Mouse (Mus musculus): ENCODE data around the gene Vill. TPM values are rescaled to one million over a fixed set of nuclear protein-coding genes. Genes with fewer than 3 reads are reported as not detected.

Gene Vill
- 3.3 and 3.6 TPM in 2 replicates for polyA plus RNA-seq (2015; fragmentation: Nextera tagmentation; extraction: Ambion mirVana)

GRCm38 (mm10) chr9:119052154-119052944, at the start of gene Vill:
TSS of gene Vill (plus strand) at chr9:119052778.
- no peaks in the 10 kb centered on the region for H3K9me3 ChIP-seq
- peaks cover 10% of the 10 kb centered on the region for H3K4me1 ChIP-seq (replicated peaks)
- no peaks in the 10 kb centered on the region for H3K36me3 ChIP-seq
- peak; percentile 47; the same call in 1 of the 2 replicates for ATAC-seq (ENCODE audit: low FRiP score, low read depth)
- H3K27me3 ChIP-seq: peaks cover 13% of the 10 kb centered on the region
- peak within 1 kb of the TSS; percentile 46 for H3K4me2 ChIP-seq
- H3K4me3 ChIP-seq: peak within 1 kb of the TSS; percentile 18
- WGBS: 23% methylated on average over 22 of the region's 22 CpGs
- H3K27ac ChIP-seq (replicated peaks): no peak within 1 kb of the TSS
- peak within 1 kb of the TSS; percentile 6; the same call in 1 of the 2 replicates for H3K9ac ChIP-seq

DNA sequence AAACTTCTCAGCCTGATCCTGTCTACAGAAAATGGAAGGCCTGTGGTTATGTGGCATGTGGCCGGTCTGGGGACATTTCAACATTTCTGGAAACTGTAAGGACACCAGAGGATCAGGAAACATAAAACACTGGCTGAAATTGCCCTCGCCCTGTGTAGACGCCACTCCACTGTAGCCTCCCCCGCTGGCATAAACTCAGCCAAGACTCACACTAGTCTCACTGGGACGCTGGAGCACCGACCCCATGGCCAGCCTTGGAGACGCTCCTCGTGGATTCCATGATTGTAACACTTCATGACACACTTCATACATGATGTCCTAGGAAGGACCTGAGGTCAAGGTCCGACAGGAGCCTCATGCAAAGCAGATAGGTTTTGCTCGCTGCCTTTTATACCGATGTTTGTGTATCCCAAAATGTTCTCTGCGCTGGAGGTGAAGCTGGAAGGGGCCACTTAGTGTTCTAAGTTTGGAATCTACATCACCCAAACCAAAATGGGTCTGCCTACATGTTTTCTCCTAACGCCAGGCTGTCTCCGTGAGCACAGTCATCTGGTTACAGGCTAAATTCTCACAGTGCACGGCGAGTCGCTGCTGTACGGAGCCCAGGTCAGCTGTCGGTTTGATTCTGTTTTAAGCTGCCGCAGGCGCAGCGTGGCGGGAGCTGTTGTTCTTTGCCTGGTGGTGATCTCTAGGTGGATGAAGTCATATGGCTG, 48.4 kb upstream of the Vill start:
- Histone ChIP-seq H3K27ac (replicated peaks) (no peak overlapping the region), H3K27me3 (no peaks in the 10 kb centered on the region), H3K4me2 (no peak overlapping the region), H3K9ac (no peak overlapping the region), H3K4me1 (replicated peaks) (peaks cover 14% of the 10 kb centered on the region), H3K4me3 (no peak overlapping the region), H3K36me3 (no peaks in the 10 kb centered on the region), H3K9me3 (no peaks in the 10 kb centered on the region)
- 89% methylated on average over 23 of the region's 23 CpGs for WGBS
- no peak for ATAC-seq (ENCODE audit: low FRiP score, low read depth)

GRCm38 (mm10) chr9:119004703-119005076, 47.9 kb upstream of the Vill start:
- no peaks in the 10 kb centered on the region for H3K27me3 ChIP-seq
- ATAC-seq (ENCODE audit: low FRiP score, low read depth): no peak
- 89% methylated on average over 16 of the region's 16 CpGs for WGBS
- H3K4me2 ChIP-seq: no peak overlapping the region
- H3K9me3 ChIP-seq: no peaks in the 10 kb centered on the region
- H3K4me3 ChIP-seq: no peak overlapping the region
- no peak overlapping the region for H3K9ac ChIP-seq
- H3K27ac ChIP-seq (replicated peaks): no peak overlapping the region
- no peaks in the 10 kb centered on the region for H3K36me3 ChIP-seq
- peaks cover 16% of the 10 kb centered on the region for H3K4me1 ChIP-seq (replicated peaks)

- Histone ChIP-seq H3K27me3 (no peaks in the 10 kb centered on the region), H3K4me1 (replicated peaks) (peaks cover 16% of the 10 kb centered on the region), H3K4me2 (no peak overlapping the region), H3K27ac (replicated peaks) (no peak overlapping the region), H3K36me3 (no peaks in the 10 kb centered on the region), H3K9ac (no peak overlapping the region), H3K4me3 (no peak overlapping the region), H3K9me3 (no peaks in the 10 kb centered on the region)
- 59% methylated on average over 15 of the region's 15 CpGs for whole genome bisulfite sequencing
- ATAC-seq (ENCODE audit: low FRiP score, low read depth): 0 out of 2 replicates have a peak, but pooled peaks have one; percentile 44
Observed at GRCm38 (mm10) chr9:119005303-119006029, 47.1 kb upstream of the Vill start.

GRCm38 (mm10) chr9:119007266-119007665, 45.3 kb upstream of the Vill start:
- Histone ChIP-seq H3K4me2 (no peak overlapping the region), H3K27ac (replicated peaks) (no peak overlapping the region), H3K4me3 (no peak overlapping the region), H3K4me1 (replicated peaks) (peaks cover 16% of the 10 kb centered on the region), H3K36me3 (no peaks in the 10 kb centered on the region), H3K9ac (no peak overlapping the region), H3K9me3 (no peaks in the 10 kb centered on the region), H3K27me3 (no peaks in the 10 kb centered on the region)
- WGBS: 85% methylated on average over 10 of the region's 10 CpGs
- ATAC-seq (ENCODE audit: low FRiP score, low read depth): no peak

DNA sequence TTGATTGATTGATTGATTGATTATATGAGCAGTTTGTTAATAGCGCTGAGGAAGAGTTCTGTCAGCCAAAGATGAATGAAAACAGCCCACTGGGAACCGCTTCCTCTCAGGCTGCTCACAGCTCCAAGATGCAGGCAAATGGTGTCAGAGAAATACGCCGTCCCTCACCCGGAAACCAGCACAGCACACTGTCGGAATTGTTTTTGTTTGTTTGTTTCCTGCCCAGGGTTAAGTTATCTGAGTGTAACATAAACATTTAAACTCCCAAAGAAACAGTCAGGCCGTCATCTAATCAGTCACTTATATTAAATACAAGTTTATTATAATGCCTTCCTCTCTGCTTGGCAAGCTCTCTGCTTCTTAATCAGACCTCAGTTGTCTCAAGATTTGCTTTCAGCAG, 43.7 kb upstream of the Vill start:
- no peaks in the 10 kb centered on the region for H3K27me3 ChIP-seq
- H3K27ac ChIP-seq (replicated peaks): no peak overlapping the region
- H3K4me1 ChIP-seq (replicated peaks): peaks cover 16% of the 10 kb centered on the region
- ATAC-seq (ENCODE audit: low FRiP score, low read depth): no peak
- no peak overlapping the region for H3K9ac ChIP-seq
- no peaks in the 10 kb centered on the region for H3K36me3 ChIP-seq
- H3K9me3 ChIP-seq: no peaks in the 10 kb centered on the region
- 53% methylated on average over 7 of the region's 7 CpGs for WGBS
- no peak overlapping the region for H3K4me3 ChIP-seq
- no peak overlapping the region for H3K4me2 ChIP-seq

DNA sequence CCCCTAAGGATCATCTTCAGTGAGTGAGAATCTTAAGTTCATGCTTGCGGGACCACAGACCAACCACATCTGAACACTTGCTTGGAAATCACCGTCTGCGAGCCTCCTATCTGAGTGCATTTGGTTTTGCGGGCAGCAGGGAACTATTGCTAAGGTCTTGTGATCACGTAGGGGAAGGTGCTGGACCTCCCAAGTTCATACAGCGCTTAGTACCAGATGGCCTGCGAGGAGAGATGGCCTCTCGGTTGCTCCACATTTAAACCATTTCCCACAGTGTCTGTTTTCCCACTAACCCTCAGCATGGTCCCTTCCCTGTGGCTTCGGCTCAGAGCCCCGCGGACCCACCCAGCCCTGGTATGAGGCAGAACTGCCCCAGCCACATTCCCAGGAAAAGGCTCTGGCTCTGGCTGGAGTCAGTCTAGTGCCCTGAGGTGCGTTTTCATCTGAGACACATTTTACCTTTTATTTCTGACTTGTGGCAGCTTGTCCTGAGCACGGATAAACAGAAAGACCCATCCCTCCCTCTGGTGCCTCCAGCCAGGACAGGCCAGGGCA, 42.3 kb upstream of the Vill start:
- Histone ChIP-seq H3K9me3 (no peaks in the 10 kb centered on the region), H3K27ac (replicated peaks) (no peak overlapping the region), H3K4me2 (no peak overlapping the region), H3K4me1 (replicated peaks) (peaks cover 12% of the 10 kb centered on the region), H3K4me3 (no peak overlapping the region), H3K27me3 (no peaks in the 10 kb centered on the region), H3K9ac (no peak overlapping the region), H3K36me3 (no peaks in the 10 kb centered on the region)
- 88% methylated on average over 13 of the region's 13 CpGs for WGBS
- ATAC-seq (ENCODE audit: low FRiP score, low read depth): no peak

DNA sequence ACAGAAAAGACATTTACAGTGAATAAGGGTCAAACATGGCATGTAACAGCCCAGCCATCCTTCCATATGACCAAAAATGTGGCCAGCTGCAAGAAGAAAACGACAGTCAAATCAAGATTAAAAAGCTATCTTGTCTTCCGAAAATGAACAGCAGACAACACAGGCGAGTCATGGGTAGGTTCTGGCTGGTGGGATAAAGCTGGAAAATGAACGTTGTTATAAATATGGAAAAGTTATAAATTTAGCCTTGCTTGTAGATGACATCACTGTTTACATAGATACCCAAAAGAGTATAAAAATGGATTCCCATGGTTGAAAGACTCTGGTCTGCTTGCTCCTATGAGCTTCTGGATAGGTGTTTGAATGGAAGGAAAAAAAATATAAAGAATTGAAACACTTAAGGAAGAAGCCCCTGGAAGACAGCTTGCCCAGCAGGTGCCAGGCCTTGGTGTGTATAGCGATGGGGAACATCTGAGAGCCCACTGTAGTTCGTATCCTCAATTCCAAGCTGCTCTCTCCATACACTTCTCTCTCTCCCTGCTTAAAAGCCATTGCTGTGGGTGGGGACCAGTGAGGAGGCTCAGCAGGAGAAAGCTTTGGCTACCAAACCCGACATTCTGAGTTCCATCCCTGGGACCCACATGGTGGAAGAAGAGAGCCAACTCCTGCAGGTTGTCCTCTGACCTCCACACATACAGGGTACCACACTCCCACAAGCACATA, 35.6 kb upstream of the Vill start:
- H3K4me2 ChIP-seq: no peak overlapping the region
- H3K27ac ChIP-seq (replicated peaks): no peak overlapping the region
- H3K4me1 ChIP-seq (replicated peaks): no peaks in the 10 kb centered on the region
- H3K9me3 ChIP-seq: no peaks in the 10 kb centered on the region
- peaks cover 8% of the 10 kb centered on the region for H3K36me3 ChIP-seq
- H3K27me3 ChIP-seq: no peaks in the 10 kb centered on the region
- H3K4me3 ChIP-seq: no peak overlapping the region
- no peak overlapping the region for H3K9ac ChIP-seq
- ATAC-seq (ENCODE audit: low FRiP score, low read depth): no peak
- 86% methylated on average over 7 of the region's 7 CpGs for WGBS

GRCm38 (mm10) chr9:119021731-119022130, 30.8 kb upstream of the Vill start:
- 78% methylated on average over 6 of the region's 7 CpGs for WGBS
- no peaks in the 10 kb centered on the region for H3K27me3 ChIP-seq

DNA sequence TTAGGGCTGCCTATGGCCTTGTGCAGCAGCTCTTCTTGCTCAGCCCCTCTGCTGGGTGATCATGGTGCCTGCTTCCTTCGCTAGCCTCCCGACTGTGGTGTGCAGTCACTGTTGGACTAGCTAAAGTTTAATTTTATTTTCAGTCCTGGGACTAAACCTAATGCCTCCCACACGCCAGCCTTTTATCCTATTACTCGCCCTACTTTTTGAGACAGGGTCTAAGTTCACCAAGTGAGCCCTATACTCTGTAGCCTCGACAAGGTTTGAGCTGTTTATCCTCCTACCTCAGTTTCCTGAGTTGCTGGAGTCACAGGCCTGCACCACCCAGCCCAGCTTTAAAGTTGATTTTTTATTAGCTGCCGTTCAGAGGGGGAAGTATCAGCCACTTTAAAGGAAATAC, 27.3 kb upstream of the Vill start:
- Histone ChIP-seq H3K27me3 (no peaks in the 10 kb centered on the region), H3K4me1 (replicated peaks) (no peaks in the 10 kb centered on the region; the same call in 1 of the 2 replicates), H3K36me3 (peaks cover 3% of the 10 kb centered on the region; the same call in 1 of the 2 replicates), H3K9ac (no peak overlapping the region), H3K9me3 (no peaks in the 10 kb centered on the region), H3K4me3 (no peak overlapping the region), H3K4me2 (no peak overlapping the region), H3K27ac (replicated peaks) (no peak overlapping the region)
- ATAC-seq (ENCODE audit: low FRiP score, low read depth): no peak
- WGBS: 89% methylated on average over 6 of the region's 6 CpGs

More at GRCm38 (mm10) chr9:119021731-119022130, 30.8 kb upstream of the Vill start:
- no peak for ATAC-seq (ENCODE audit: low FRiP score, low read depth)
- Histone ChIP-seq H3K9ac (no peak overlapping the region), H3K4me2 (no peak overlapping the region), H3K27ac (replicated peaks) (no peak overlapping the region), H3K4me1 (replicated peaks) (no peaks in the 10 kb centered on the region), H3K36me3 (peaks cover 8% of the 10 kb centered on the region), H3K9me3 (no peaks in the 10 kb centered on the region), H3K4me3 (no peak overlapping the region)

DNA sequence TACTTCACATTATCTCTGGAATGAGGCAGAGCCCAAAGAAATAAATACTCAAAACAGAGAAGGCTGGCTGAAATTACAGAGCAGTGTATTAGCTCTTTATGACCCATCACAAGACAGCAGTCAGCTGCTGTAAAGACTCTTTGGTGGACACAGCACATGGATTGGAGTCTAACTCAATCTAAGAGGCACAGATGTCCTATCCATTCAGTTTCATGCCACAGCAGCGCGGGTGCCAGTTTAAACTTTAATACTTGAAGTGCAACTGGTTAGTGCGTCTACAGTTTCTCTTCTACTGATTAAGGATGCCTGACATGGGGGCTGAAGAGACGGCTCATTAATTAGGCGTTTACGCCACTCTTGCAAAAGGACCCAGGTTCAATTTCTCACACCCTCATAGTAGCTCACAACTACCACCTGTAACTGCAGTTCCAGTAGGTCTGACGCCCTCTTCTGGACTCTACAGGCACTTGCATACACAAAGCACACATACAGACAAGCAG, 26.7 kb upstream of the Vill start:
- WGBS: 86% methylated on average over 7 of the region's 7 CpGs
- H3K27ac ChIP-seq (replicated peaks): no peak overlapping the region
- H3K9ac ChIP-seq: no peak overlapping the region
- no peaks in the 10 kb centered on the region for H3K27me3 ChIP-seq
- no peak overlapping the region for H3K4me2 ChIP-seq
- no peaks in the 10 kb centered on the region; the same call in 1 of the 2 replicates for H3K4me1 ChIP-seq (replicated peaks)
- no peaks in the 10 kb centered on the region for H3K9me3 ChIP-seq
- no peak overlapping the region for H3K4me3 ChIP-seq
- H3K36me3 ChIP-seq: peaks cover 3% of the 10 kb centered on the region; the same call in 1 of the 2 replicates
- no peak for ATAC-seq (ENCODE audit: low FRiP score, low read depth)

All from hindbrain, embryonic 15.5 days (tissue).